Mouse (Mus musculus) urinary bladder, postnatal 25 days (tissue): ENCODE results near the gene Psmg4.

Source experiments
- DNase-seq: peaks from one replicate; pipeline ENCODE4 v3.0.0; 2022; ENCODE audit warnings: low spot score

The Psmg4 gene

GRCm38 (mm10) chr13:34162491-34163303, at the start of gene Psmg4:
Gene Psmg4 (plus strand): TSS chr13:34162964.
- DNase-seq = peak; percentile 96

GRCm38 (mm10) chr13:34113086-34113485, 49.7 kb upstream of the Psmg4 start:
- no peak for DNase-seq

GRCm38 (mm10) chr13:34114654-34115053, 48.1 kb upstream of the Psmg4 start:
- DNase-seq = no peak

- DNase-seq = no peak
Observed at GRCm38 (mm10) chr13:34116508-34116907, 46.3 kb upstream of the Psmg4 start.

GRCm38 (mm10) chr13:34118816-34119215, 43.9 kb upstream of the Psmg4 start:
- no peak for DNase-seq

- DNase-seq = no peak
Observed at GRCm38 (mm10) chr13:34119406-34119805, 43.4 kb upstream of the Psmg4 start.

- no peak for DNase-seq
Observed at GRCm38 (mm10) chr13:34120536-34120935, 42.2 kb upstream of the Psmg4 start.

GRCm38 (mm10) chr13:34125711-34126110, 37.1 kb upstream of the Psmg4 start:
- DNase-seq = no peak

GRCm38 (mm10) chr13:34128276-34129114, 34.3 kb upstream of the Psmg4 start:
- DNase-seq = no peak

GRCm38 (mm10) chr13:34129485-34130225, 33.1 kb upstream of the Psmg4 start:
- DNase-seq = peak; percentile 48

- DNase-seq = no peak
Observed at GRCm38 (mm10) chr13:34130226-34130731, 32.5 kb upstream of the Psmg4 start, which contains the start of gene Tubb2b. Gene Tubb2b (minus strand): TSS chr13:34130466.

GRCm38 (mm10) chr13:34131011-34131707, 31.6 kb upstream of the Psmg4 start:
- no peak for DNase-seq

GRCm38 (mm10) chr13:34131708-34132060, 31.1 kb upstream of the Psmg4 start:
- no peak for DNase-seq

- no peak for DNase-seq
Observed at GRCm38 (mm10) chr13:34132299-34132698, 30.5 kb upstream of the Psmg4 start.

GRCm38 (mm10) chr13:34132875-34133274, 29.9 kb upstream of the Psmg4 start:
- DNase-seq = no peak

- DNase-seq = no peak
Observed at GRCm38 (mm10) chr13:34133326-34134071, 29.3 kb upstream of the Psmg4 start.

- DNase-seq = no peak
Observed at GRCm38 (mm10) chr13:34134276-34134675, 28.5 kb upstream of the Psmg4 start.

GRCm38 (mm10) chr13:34136605-34137004, 26.2 kb upstream of the Psmg4 start:
- no peak for DNase-seq

GRCm38 (mm10) chr13:34143389-34143788, 19.4 kb upstream of the Psmg4 start:
- DNase-seq = no peak

GRCm38 (mm10) chr13:34146916-34147315, 15.8 kb upstream of the Psmg4 start:
- no peak for DNase-seq

GRCm38 (mm10) chr13:34148181-34148580, 14.6 kb upstream of the Psmg4 start:
- DNase-seq = no peak
